Mouse (Mus musculus) limb, embryonic 14.5 days (tissue): ENCODE data around the gene Ivd. TPM values are rescaled to one million over a fixed set of nuclear protein-coding genes. Genes with fewer than 3 reads are reported as not detected.

Experiments
- ATAC-seq: fragments of 200-750 bp; cut with Nextera tagmentation; 2 replicates; pipeline ENCODE4 v1.8.0; 2017; ENCODE audit warnings: low read depth, moderate number of reproducible peaks, moderate TSS enrichment; ENCODE audit not compliant: low FRiP score
- DNase-seq: peaks from one replicate; pipeline ENCODE4 v3.0.0-alpha.2; 2015; ENCODE audit warnings: low spot score
- H3K27ac ChIP-seq: fragments of 300-500 bp; sonication (generic); replicated peaks from 2 replicates; pipeline ENCODE4 v1.5.1; 2014; ENCODE audit warnings: low read depth, mild to moderate bottlenecking, low read length, moderate library complexity, mixed read lengths
- H3K27me3 ChIP-seq: fragments of 300-500 bp; sonication (generic); 2 replicates; pipeline ENCODE4 v1.6.1; 2014; ENCODE audit warnings: low read length, mixed read lengths; ENCODE audit not compliant: control insufficient read depth, insufficient read depth
- H3K36me3 ChIP-seq: fragments of 300-500 bp; sonication (generic); 2 replicates; pipeline ENCODE4 v1.6.1; 2014; ENCODE audit warnings: mild to moderate bottlenecking, low read length, moderate library complexity, mixed read lengths; ENCODE audit not compliant: control insufficient read depth, insufficient read depth
- H3K4me1 ChIP-seq: fragments of 300-500 bp; sonication (generic); 2 replicates; pipeline ENCODE4 v1.6.1; 2014; ENCODE audit warnings: antibody characterized with exemption, low read length, mixed read lengths; ENCODE audit not compliant: control insufficient read depth, insufficient read depth
- H3K4me2 ChIP-seq: fragments of 300-500 bp; sonication (generic); replicated peaks from 2 replicates; pipeline ENCODE4 v1.6.1; 2014; ENCODE audit warnings: low read depth, mild to moderate bottlenecking, low read length, moderate library complexity; ENCODE audit not compliant: severe bottlenecking
- H3K4me3 ChIP-seq: fragments of 300-500 bp; sonication (generic); replicated peaks from 2 replicates; pipeline ENCODE4 v1.5.1; 2014; ENCODE audit warnings: low read length
- H3K9ac ChIP-seq: fragments of 300-500 bp; sonication (generic); 2 replicates; pipeline ENCODE4 v1.6.1; 2014; ENCODE audit warnings: mild to moderate bottlenecking, low read depth, low read length, moderate library complexity; ENCODE audit not compliant: severe bottlenecking
- H3K9me3 ChIP-seq: fragments of 300-500 bp; sonication (generic); 2 replicates; pipeline ENCODE4 v1.6.1; 2016; ENCODE audit warnings: low read length; ENCODE audit not compliant: control insufficient read depth
- POLR2A ChIP-seq: fragments of 200-500 bp; IDR thresholded peaks from 2 replicates; pipeline ENCODE4 v1.8.0; 2012; ENCODE audit warnings: inconsistent platforms, mild to moderate bottlenecking, moderate library complexity, borderline replicate concordance; ENCODE audit not compliant: insufficient read depth, insufficient read length; ENCODE audit errors: extremely low read depth
- WGBS: fragments of 180-500 bp; shearing (Covaris S2); extraction: QIAGEN DNeasy Blood & Tissue Kit; methylation state at CpG from one replicate; pipeline ENCODE4 v1.1.7; 2014; 5-methylcytosine and 5-hydroxymethylcytosine counted together
- polyA plus RNA-seq, 2 experiments: library from polyadenylated mRNA; depleted of rRNA in 1 of 2; stranded (reverse) in 1 of 2; unstranded in 1 of 2; fragments of >200 nt; fragmentation: Nextera tagmentation in 1 of 2; extraction: Ambion mirVana in 1 of 2; gene quantifications; 2 replicates each; pipeline versions ENCODE4 v1.2.1 to v1.2.3; 2012 to 2014

The Ivd gene
- polyA plus RNA-seq, 2 experiments = 58.1 to 100 TPM

DNA sequence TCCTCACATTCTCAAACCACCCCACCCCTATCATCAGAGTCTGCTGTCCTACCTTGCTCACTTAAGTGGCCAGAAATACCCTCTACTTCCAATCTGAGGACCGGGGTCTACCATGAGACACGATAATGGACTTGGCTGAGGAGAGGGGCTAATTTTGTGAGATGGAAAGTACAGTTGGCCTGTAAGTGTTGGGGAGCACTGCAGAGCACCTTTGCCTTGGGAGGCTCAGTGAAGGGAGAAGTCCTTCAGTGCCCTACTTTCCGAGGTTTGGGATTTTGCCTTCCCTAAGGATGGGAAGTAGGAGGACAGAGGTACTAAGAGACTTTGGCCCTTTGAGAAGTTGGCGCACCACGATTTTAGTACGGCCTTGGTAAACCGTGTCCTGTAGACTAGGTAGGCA is 37.6 kb downstream of the Ivd start:
- H3K36me3 ChIP-seq = no peaks in the 10 kb centered on the region
- 21% methylated on average over 7 of the region's 7 CpGs for WGBS
- no peak overlapping the region for H3K27ac ChIP-seq
- no peak for TF ChIP-seq POLR2A
- H3K4me1 ChIP-seq = peaks cover 41% of the 10 kb centered on the region
- H3K4me3 ChIP-seq = no peak overlapping the region
- H3K9ac ChIP-seq = no peak overlapping the region
- no peak for ATAC-seq
- peaks cover 60% of the 10 kb centered on the region for H3K27me3 ChIP-seq
- no peaks in the 10 kb centered on the region for H3K9me3 ChIP-seq
- H3K4me2 ChIP-seq = no peak overlapping the region
- no peak for DNase-seq

GRCm38 (mm10) chr2:118899981-118900825 is 38.4 kb downstream of the Ivd start, which contains the start of gene Bahd1:
Gene Bahd1, plus strand, starts transcription at chr2:118900377.
- Histone ChIP-seq H3K27ac (no peak within 1 kb of the TSS), H3K9me3 (no peaks in the 10 kb centered on the region), H3K4me2 (peak within 1 kb of the TSS; percentile 99), H3K9ac (peak within 1 kb of the TSS; percentile 47), H3K4me3 (peak within 1 kb of the TSS; percentile 83), H3K27me3 (peaks cover 55% of the 10 kb centered on the region), H3K36me3 (no peaks in the 10 kb centered on the region), H3K4me1 (peaks cover 41% of the 10 kb centered on the region)
- TF ChIP-seq POLR2A = no peak
- 1% methylated on average over 32 of the region's 32 CpGs for WGBS
- DNase-seq = no peak
- ATAC-seq = no peak

GRCm38 (mm10) chr2:118900826-118901140 is 39.0 kb downstream of the Ivd start:
- Histone ChIP-seq H3K27me3 (peaks cover 50% of the 10 kb centered on the region), H3K9me3 (no peaks in the 10 kb centered on the region), H3K27ac (no peak overlapping the region), H3K4me2 (peak overlapping the region; percentile 99), H3K9ac (peak overlapping the region; percentile 47), H3K36me3 (no peaks in the 10 kb centered on the region), H3K4me1 (peaks cover 41% of the 10 kb centered on the region), H3K4me3 (peak overlapping the region; percentile 83)
- ATAC-seq (no peak), DNase-seq (no peak)
- no peak for TF ChIP-seq POLR2A
- 2% methylated on average over 11 of the region's 11 CpGs for WGBS

- peak; percentile 95 for DNase-seq
- Histone ChIP-seq H3K9me3 (no peaks in the 10 kb centered on the region), H3K4me2 (peak overlapping the region; percentile 99), H3K4me1 (peaks cover 37% of the 10 kb centered on the region), H3K27ac (peak overlapping the region; percentile 68; the same call in 1 of the 2 replicates), H3K27me3 (peaks cover 44% of the 10 kb centered on the region), H3K36me3 (no peaks in the 10 kb centered on the region), H3K9ac (peak overlapping the region; percentile 75), H3K4me3 (peak overlapping the region; percentile 83)
- WGBS = 2% methylated on average over 44 of the region's 120 CpGs
- no peak for TF ChIP-seq POLR2A
- peak; percentile 96 for ATAC-seq
Measured at GRCm38 (mm10) chr2:118901175-118902031, 39.6 kb downstream of the Ivd start.
